Mouse (Mus musculus) C2C12 (cell line): ENCODE measurements around the gene Nostrin.

Source experiments
- CEBPB ChIP-seq: IDR thresholded peaks from one replicate; pipeline ENCODE4 v1.6.1; 2011; ENCODE audit warnings: low read depth, mild to moderate bottlenecking, control low read depth, moderate library complexity
- CTCF ChIP-seq: IDR thresholded peaks from one replicate; pipeline ENCODE4 v1.5.1; 2011; ENCODE audit not compliant: control insufficient read depth, insufficient read depth, insufficient read length
- FOSL1 ChIP-seq: IDR thresholded peaks from one replicate; pipeline ENCODE4 v1.8.0; 2011; ENCODE audit warnings: mild to moderate bottlenecking, low read length; ENCODE audit not compliant: poor library complexity, insufficient read depth, severe bottlenecking
- MAX ChIP-seq: IDR thresholded peaks from one replicate; pipeline ENCODE4 v1.6.1; 2011; ENCODE audit warnings: mild to moderate bottlenecking, control low read depth
- MYOD1 ChIP-seq: IDR thresholded peaks from one replicate; pipeline ENCODE4 v1.6.1; 2011; ENCODE audit warnings: low read depth; ENCODE audit not compliant: control insufficient read depth, insufficient read length
- MYOG ChIP-seq: IDR thresholded peaks from one replicate; pipeline ENCODE4 v1.6.1; 2011; ENCODE audit not compliant: control insufficient read depth, insufficient read length; ENCODE audit errors: extremely low read depth
- USF1 ChIP-seq: IDR thresholded peaks from one replicate; pipeline ENCODE4 v1.6.1; 2011; ENCODE audit warnings: low read depth, mild to moderate bottlenecking, control low read depth, moderate library complexity

DNA sequence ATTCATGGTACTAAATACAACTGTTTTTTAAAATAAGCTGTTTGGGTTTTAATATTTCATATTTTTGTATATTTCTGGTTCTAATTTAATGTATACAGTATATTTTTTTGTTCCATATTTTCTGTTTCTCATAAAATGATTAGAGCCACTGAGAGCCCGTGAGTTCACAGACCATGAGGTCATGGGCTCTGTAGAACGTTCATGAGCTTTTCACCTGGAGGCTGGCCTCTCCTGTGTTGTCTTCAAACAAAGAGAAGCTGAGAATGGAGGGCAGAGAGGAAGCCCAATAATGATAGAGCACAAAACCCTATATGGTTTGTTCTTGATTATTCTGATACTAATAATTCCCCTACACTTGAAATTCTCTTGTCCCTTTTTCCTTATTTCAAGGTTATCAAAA is 89.1 kb downstream of the Nostrin start:
- TF ChIP-seq CTCF, result no peak
- no peak for TF ChIP-seq MYOG
- TF ChIP-seq FOSL1, result no peak
- TF ChIP-seq MAX, result no peak
- no peak for TF ChIP-seq USF1
- no peak for TF ChIP-seq MYOD1
- no peak for TF ChIP-seq CEBPB
